Mouse (Mus musculus): ENCODE measurements around the gene Bcl2. TPM values are rescaled to one million over a fixed set of nuclear protein-coding genes. Genes with fewer than 3 reads are reported as not detected.

The Bcl2 gene
- total and polyA plus RNA-seq, 3 experiments: 1.3 to 5.0 (median 3.5) TPM

- TF ChIP-seq EP300 (IDR thresholded peaks at IDR 0.05; ENCODE audit: insufficient read depth, low read depth, low read length): 0 out of 2 replicates have a peak, but pooled peaks have one; percentile 9
- TF ChIP-seq POLR2A (IDR thresholded peaks at IDR 0.05; ENCODE audit: insufficient read depth, low read depth, low read length): no peak
- no peaks in the 10 kb centered on the region for H3K27me3 ChIP-seq (ENCODE audit: control insufficient read depth, insufficient read depth, low read length)
- DNase-seq: peak in 1 of 2 experiments; percentile 47
- intact Hi-C loops (cut with DNase I): loop anchor here (5.0 kb wide), 1 partner anchor 80 kb away; no protein-coding TSS in a partner anchor
- no peak overlapping the region for H3K4me3 ChIP-seq
- 28% methylated on average over 5 of the region's 5 CpGs for WGBS
- H3K27ac ChIP-seq: no peak overlapping the region
- peaks cover 20% of the 10 kb centered on the region for H3K4me1 ChIP-seq (ENCODE audit: control insufficient read depth, insufficient read depth, low read length)
- H3K9ac ChIP-seq (ENCODE audit: low read depth, low read length): no peak overlapping the region
- H3K36me3 ChIP-seq (ENCODE audit: control insufficient read depth, insufficient read depth, low read length): peaks cover 6% of the 10 kb centered on the region
- no peaks in the 10 kb centered on the region for H3K79me2 ChIP-seq (replicated peaks; ENCODE audit: control insufficient read depth, insufficient read depth, low read length)
Observed at GRCm38 (mm10) chr1:106627241-106627640, 86.8 kb downstream of the Bcl2 start.

GRCm38 (mm10) chr1:106620174-106620931, 93.7 kb downstream of the Bcl2 start:
- no peaks in the 10 kb centered on the region; the same call in 1 of the 2 replicates for H3K79me2 ChIP-seq (replicated peaks; ENCODE audit: control insufficient read depth, insufficient read depth, low read length)
- intact Hi-C loops (cut with DNase I): no loop called here

GRCm38 (mm10) chr1:106618814-106619213, 95.3 kb downstream of the Bcl2 start:
- peaks cover 2% of the 10 kb centered on the region for H3K4me1 ChIP-seq (ENCODE audit: control insufficient read depth, insufficient read depth, low read length)
- no peaks in the 10 kb centered on the region for H3K36me3 ChIP-seq (ENCODE audit: control insufficient read depth, insufficient read depth, low read length)
- DNase-seq: no peak
- H3K27me3 ChIP-seq (ENCODE audit: control insufficient read depth, insufficient read depth, low read length): no peaks in the 10 kb centered on the region
- TF ChIP-seq CTCF (IDR thresholded peaks at IDR 0.05): no peak
- no peak for TF ChIP-seq EP300 (IDR thresholded peaks at IDR 0.05; ENCODE audit: insufficient read depth, low read depth, low read length)
- no peak for TF ChIP-seq POLR2A (IDR thresholded peaks at IDR 0.05; ENCODE audit: insufficient read depth, low read depth, low read length)
- no peak overlapping the region for H3K9ac ChIP-seq (ENCODE audit: low read depth, low read length)
- 73% methylated on average over 3 of the region's 3 CpGs for WGBS
- H3K27ac ChIP-seq: no peak overlapping the region
- H3K79me2 ChIP-seq (replicated peaks; ENCODE audit: control insufficient read depth, insufficient read depth, low read length): no peaks in the 10 kb centered on the region; the same call in 1 of the 2 replicates
- intact Hi-C loops (cut with DNase I): no loop called here
- H3K4me3 ChIP-seq: no peak overlapping the region

More at GRCm38 (mm10) chr1:106620174-106620931, 93.7 kb downstream of the Bcl2 start:
- Histone ChIP-seq H3K4me1 (ENCODE audit: control insufficient read depth, insufficient read depth, low read length) (peaks cover 2% of the 10 kb centered on the region), H3K9ac (ENCODE audit: low read depth, low read length) (no peak overlapping the region), H3K27ac (no peak overlapping the region), H3K27me3 (ENCODE audit: control insufficient read depth, insufficient read depth, low read length) (no peaks in the 10 kb centered on the region), H3K36me3 (ENCODE audit: control insufficient read depth, insufficient read depth, low read length) (no peaks in the 10 kb centered on the region), H3K4me3 (no peak overlapping the region)
- TF ChIP-seq CTCF (IDR thresholded peaks at IDR 0.05) (no peak), EP300 (IDR thresholded peaks at IDR 0.05; ENCODE audit: insufficient read depth, low read depth, low read length) (no peak), POLR2A (IDR thresholded peaks at IDR 0.05; ENCODE audit: insufficient read depth, low read depth, low read length) (no peak)
- DNase-seq: no peak
- 79% methylated on average over 3 of the region's 3 CpGs for WGBS

- no peak overlapping the region for H3K9ac ChIP-seq (ENCODE audit: low read depth, low read length)
- TF ChIP-seq EP300 (IDR thresholded peaks at IDR 0.05; ENCODE audit: insufficient read depth, low read depth, low read length): no peak
- no peak for TF ChIP-seq CTCF (IDR thresholded peaks at IDR 0.05)
- no peak for TF ChIP-seq POLR2A (IDR thresholded peaks at IDR 0.05; ENCODE audit: insufficient read depth, low read depth, low read length)
Observed at GRCm38 (mm10) chr1:106616955-106617354, 97.1 kb downstream of the Bcl2 start.

GRCm38 (mm10) chr1:106613371-106613770, 100.7 kb downstream of the Bcl2 start:
- no peak overlapping the region for H3K27ac ChIP-seq
- 85% methylated on average over 5 of the region's 5 CpGs for WGBS
- no peak for DNase-seq
- H3K36me3 ChIP-seq (ENCODE audit: control insufficient read depth, insufficient read depth, low read length): no peaks in the 10 kb centered on the region
- H3K4me1 ChIP-seq (ENCODE audit: control insufficient read depth, insufficient read depth, low read length): no peaks in the 10 kb centered on the region
- H3K9ac ChIP-seq (ENCODE audit: low read depth, low read length): no peak overlapping the region
- no peaks in the 10 kb centered on the region for H3K79me2 ChIP-seq (replicated peaks; ENCODE audit: control insufficient read depth, insufficient read depth, low read length)
- intact Hi-C loops (cut with DNase I): no loop called here
- H3K27me3 ChIP-seq (ENCODE audit: control insufficient read depth, insufficient read depth, low read length): no peaks in the 10 kb centered on the region
- TF ChIP-seq POLR2A (IDR thresholded peaks at IDR 0.05; ENCODE audit: insufficient read depth, low read depth, low read length) (no peak), EP300 (IDR thresholded peaks at IDR 0.05; ENCODE audit: insufficient read depth, low read depth, low read length) (no peak), CTCF (IDR thresholded peaks at IDR 0.05) (peak; percentile 31)
- H3K4me3 ChIP-seq: no peak overlapping the region

More at GRCm38 (mm10) chr1:106616955-106617354, 97.1 kb downstream of the Bcl2 start:
- H3K4me3 ChIP-seq: no peak overlapping the region
- no peaks in the 10 kb centered on the region for H3K36me3 ChIP-seq (ENCODE audit: control insufficient read depth, insufficient read depth, low read length)
- WGBS: 93% methylated on average over 5 of the region's 5 CpGs
- intact Hi-C loops (cut with DNase I): no loop called here
- peaks cover 2% of the 10 kb centered on the region for H3K4me1 ChIP-seq (ENCODE audit: control insufficient read depth, insufficient read depth, low read length)
- no peak overlapping the region for H3K27ac ChIP-seq
- no peaks in the 10 kb centered on the region for H3K27me3 ChIP-seq (ENCODE audit: control insufficient read depth, insufficient read depth, low read length)
- DNase-seq: no peak
- no peaks in the 10 kb centered on the region; the same call in 1 of the 2 replicates for H3K79me2 ChIP-seq (replicated peaks; ENCODE audit: control insufficient read depth, insufficient read depth, low read length)

All from heart, adult 2 months (tissue).